Mouse (Mus musculus) kidney, adult 2 months (tissue): Measurements from ENCODE around the gene Vax1.

Experiments used
- CTCF ChIP-seq: fragments of 200-500 bp; conservative IDR thresholded peaks from 2 replicates; pipeline ENCODE4 v1.5.1; 2011; ENCODE audit warnings: low read depth, mild to moderate bottlenecking, control low read depth, low read length, moderate library complexity, mixed read lengths; ENCODE audit not compliant: insufficient read depth, insufficient read length
- POLR2A ChIP-seq: fragments of 200-500 bp; IDR thresholded peaks from one replicate; pipeline ENCODE4 v1.6.1; 2011; ENCODE audit warnings: low read depth, low read length, control low read depth

DNA sequence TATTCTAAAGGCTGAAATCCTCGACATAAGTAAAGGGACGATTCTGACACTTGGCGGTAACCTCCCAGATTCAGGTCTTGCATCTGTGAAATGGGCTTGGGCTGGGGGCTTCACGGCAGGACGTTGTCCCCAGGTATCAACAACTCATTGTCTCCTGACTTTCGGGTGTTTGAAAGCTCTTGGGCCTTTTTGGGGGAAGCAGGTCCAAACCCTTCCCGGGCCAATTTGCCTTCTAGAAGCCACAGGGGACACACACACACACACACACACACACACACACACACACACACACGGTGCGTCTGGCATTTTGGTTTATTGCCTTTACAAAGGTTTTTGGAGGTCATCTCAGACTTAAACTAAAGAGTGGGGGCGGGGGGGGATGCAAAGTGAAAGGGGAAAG, 23.6 kb upstream of the Vax1 start:
- TF ChIP-seq CTCF, result no peak
- TF ChIP-seq POLR2A, result no peak
